Mouse (Mus musculus): ENCODE measurements around the gene Fuz. TPM values are rescaled to one million over a fixed set of nuclear protein-coding genes. Genes with fewer than 3 reads are reported as not detected.

Fuz gene
- polyA plus RNA-seq, 1 experiment from 2014 or later: 22.2 TPM

DNA sequence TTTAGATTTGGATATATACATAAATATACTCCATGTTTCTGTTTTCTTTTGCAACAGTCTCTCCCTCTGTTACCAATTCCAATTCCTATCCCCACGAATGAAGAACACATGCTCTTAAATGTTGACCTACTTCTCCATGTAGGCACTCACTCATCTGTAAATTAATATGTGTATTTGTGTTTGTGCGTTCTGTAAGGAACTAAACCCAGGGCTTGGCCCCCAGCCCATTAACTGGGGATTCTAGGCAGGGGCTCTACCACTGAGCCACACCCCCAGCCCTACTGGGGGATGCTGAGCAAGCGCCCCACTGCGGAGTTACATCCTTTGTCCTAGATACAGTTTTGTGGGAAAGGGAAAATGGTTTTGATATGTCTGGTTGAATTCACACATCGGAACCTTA, 23.2 kb downstream of the Fuz start:
- H3K9ac ChIP-seq: no peak overlapping the region
- H3K4me3 ChIP-seq (replicated peaks): no peak overlapping the region
- H3K27me3 ChIP-seq (replicated peaks): no peaks in the 10 kb centered on the region
- WGBS: 91% methylated on average over 5 of the region's 5 CpGs
- H3K4me2 ChIP-seq: no peak overlapping the region
- ATAC-seq (ENCODE audit: insufficient read depth, low FRiP score, low read depth): no peak
- peaks cover 17% of the 10 kb centered on the region; the same call in 1 of the 2 replicates for H3K36me3 ChIP-seq
- H3K4me1 ChIP-seq: peaks cover 8% of the 10 kb centered on the region; the same call in 1 of the 2 replicates
- H3K27ac ChIP-seq: no peak overlapping the region
- no peaks in the 10 kb centered on the region for H3K9me3 ChIP-seq

DNA sequence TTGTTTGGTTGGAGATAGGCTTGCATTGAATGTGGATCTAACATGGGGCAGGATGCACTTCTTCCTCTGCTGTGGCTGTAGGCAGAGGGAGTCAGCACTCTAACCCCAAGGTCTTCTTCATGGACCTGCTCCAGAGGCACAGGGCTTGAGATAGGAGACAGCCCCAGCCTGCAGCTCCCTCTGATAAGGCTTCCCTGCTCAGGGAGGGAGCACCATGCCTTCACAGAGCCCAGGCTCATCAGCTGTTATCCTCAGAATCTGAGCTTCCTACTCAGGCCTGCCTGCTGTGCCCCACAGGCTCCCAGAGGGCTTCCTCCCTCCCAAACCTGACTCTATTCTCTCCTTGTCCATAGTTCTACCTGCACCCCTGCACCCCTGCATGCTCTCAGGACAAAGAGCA, 26.7 kb downstream of the Fuz start:
- no peak for ATAC-seq (ENCODE audit: insufficient read depth, low FRiP score, low read depth)
- H3K36me3 ChIP-seq: 0 out of 2 replicates have a peak, but pooled peaks cover 13% of the 10 kb centered on the region
- H3K9me3 ChIP-seq: no peaks in the 10 kb centered on the region
- no peak overlapping the region for H3K4me3 ChIP-seq (replicated peaks)
- H3K9ac ChIP-seq: no peak overlapping the region
- H3K27me3 ChIP-seq (replicated peaks): no peaks in the 10 kb centered on the region
- no peak overlapping the region for H3K27ac ChIP-seq
- peaks cover 5% of the 10 kb centered on the region; the same call in 1 of the 2 replicates for H3K4me1 ChIP-seq
- no peak overlapping the region for H3K4me2 ChIP-seq

DNA sequence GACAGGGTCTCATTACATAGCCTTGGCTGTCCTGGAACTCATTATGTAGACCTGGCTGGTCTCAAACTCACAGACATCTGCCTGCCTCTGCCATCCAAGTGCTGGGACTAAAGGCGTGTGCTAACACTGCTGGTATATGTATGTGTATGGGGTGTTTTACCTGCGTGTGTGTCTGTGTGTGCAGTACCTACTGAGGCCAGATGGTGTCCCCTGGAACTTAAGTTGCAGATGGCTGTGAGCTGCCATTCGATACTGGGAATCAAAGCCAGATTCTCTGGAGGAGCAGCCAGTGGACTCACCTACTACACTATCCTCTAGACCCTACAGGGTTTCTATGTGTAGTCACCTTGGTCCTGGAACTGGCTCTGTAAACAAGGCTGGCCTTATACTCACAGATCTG, 29.6 kb downstream of the Fuz start:
- Histone ChIP-seq H3K9me3 (no peaks in the 10 kb centered on the region), H3K4me2 (no peak overlapping the region), H3K9ac (no peak overlapping the region), H3K27ac (no peak overlapping the region), H3K4me3 (replicated peaks) (no peak overlapping the region), H3K4me1 (peaks cover 10% of the 10 kb centered on the region), H3K27me3 (replicated peaks) (no peaks in the 10 kb centered on the region), H3K36me3 (0 out of 2 replicates have a peak, but pooled peaks cover 13% of the 10 kb centered on the region)
- 78% methylated on average over 3 of the region's 3 CpGs for whole genome bisulfite sequencing
- no peak for ATAC-seq (ENCODE audit: insufficient read depth, low FRiP score, low read depth)

DNA sequence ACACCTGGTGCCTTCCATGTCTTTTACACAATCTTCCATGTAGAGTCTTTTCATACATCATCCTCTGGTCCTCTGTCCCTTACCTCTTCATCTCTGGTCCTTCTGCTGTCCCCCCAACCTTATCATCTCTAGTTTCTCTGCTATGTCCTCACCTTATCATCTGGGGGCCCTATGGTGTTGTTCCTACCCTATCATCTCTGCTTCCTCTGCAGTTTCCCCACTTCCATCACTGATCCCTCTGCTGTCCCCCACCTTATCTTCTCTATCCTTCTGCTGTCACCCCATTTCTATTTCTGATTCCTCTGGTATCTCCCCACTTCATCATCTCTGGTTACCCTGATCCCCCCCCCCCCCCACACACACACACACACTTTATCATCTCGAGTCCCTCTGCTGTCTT, 32.7 kb downstream of the Fuz start:
- 0% methylated on average over 1 of the region's 1 CpGs for WGBS

DNA sequence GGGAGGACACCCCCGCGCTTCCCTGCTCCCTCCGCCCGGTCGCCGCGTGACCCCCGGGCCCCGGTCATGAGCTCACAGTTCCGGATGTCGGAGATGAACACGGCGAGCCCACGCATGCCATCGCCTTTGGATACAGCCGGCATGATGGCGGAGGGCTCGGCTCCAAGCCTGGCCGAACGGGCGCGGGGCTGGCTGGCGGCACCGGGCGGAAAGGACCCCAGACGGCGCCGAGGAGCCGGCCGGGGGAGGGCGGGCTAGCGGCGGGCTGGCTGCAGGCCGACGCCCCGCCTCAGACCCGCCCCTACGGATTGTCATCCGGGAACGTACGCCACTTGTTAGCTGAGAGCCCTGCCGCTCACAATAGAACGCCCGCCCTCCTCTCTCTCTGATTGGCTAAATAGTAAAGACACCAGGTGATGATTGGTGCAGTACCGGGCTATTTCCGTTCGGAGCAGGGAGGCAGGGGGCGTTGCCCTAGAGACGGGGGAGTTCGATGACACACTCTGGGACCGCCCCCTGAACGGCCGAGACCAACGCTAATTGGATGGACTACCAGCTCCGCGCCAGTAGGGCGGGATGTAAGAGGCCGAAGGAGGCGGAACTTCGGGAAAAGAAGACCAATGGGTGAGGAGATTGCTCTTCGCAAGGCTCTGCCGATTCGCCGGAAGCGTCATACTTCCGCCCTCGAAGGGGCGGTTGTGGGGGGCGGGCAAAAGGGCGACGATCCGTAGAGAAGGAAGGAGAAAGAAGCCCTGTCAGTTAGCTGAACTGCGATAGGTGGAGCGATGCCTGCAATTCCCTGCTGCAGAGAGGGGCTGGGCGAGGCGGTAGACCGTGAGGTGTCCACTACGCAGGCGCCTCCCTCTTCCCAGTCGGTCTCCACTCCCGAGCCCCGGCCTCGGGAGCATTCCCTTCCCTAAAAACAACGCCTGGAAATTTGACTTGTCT, 33.6 kb downstream of the Fuz start, which contains the start of gene Ap2a1:
Gene Ap2a1 (minus strand): TSS at position 293 of the 948 bp plus-strand sequence.
- Histone ChIP-seq H3K36me3 (0 out of 2 replicates have a peak, but pooled peaks cover 8% of the 10 kb centered on the region), H3K9me3 (no peaks in the 10 kb centered on the region), H3K27ac (peak within 1 kb of the TSS; percentile 93), H3K4me2 (peak within 1 kb of the TSS; percentile 81), H3K9ac (peak within 1 kb of the TSS; percentile 95), H3K4me3 (replicated peaks) (peak within 1 kb of the TSS; percentile 95), H3K4me1 (peaks cover 10% of the 10 kb centered on the region), H3K27me3 (replicated peaks) (no peaks in the 10 kb centered on the region)
- peak; percentile 99 for ATAC-seq (ENCODE audit: insufficient read depth, low FRiP score, low read depth)
- under 1% methylated on average over 84 of the region's 84 CpGs for WGBS

More for the DNA sequence above, 32.7 kb downstream of the Fuz start:
- H3K9me3 ChIP-seq: no peaks in the 10 kb centered on the region
- ATAC-seq (ENCODE audit: insufficient read depth, low FRiP score, low read depth): no peak
- 0 out of 2 replicates have a peak, but pooled peaks cover 8% of the 10 kb centered on the region for H3K36me3 ChIP-seq
- H3K27ac ChIP-seq: peak overlapping the region; percentile 79; the same call in 1 of the 2 replicates
- peak overlapping the region; percentile 12; the same call in 1 of the 2 replicates for H3K9ac ChIP-seq
- peak overlapping the region; percentile 95 for H3K4me3 ChIP-seq (replicated peaks)
- H3K4me2 ChIP-seq: peak overlapping the region; percentile 63
- peaks cover 10% of the 10 kb centered on the region for H3K4me1 ChIP-seq
- no peaks in the 10 kb centered on the region for H3K27me3 ChIP-seq (replicated peaks)

DNA sequence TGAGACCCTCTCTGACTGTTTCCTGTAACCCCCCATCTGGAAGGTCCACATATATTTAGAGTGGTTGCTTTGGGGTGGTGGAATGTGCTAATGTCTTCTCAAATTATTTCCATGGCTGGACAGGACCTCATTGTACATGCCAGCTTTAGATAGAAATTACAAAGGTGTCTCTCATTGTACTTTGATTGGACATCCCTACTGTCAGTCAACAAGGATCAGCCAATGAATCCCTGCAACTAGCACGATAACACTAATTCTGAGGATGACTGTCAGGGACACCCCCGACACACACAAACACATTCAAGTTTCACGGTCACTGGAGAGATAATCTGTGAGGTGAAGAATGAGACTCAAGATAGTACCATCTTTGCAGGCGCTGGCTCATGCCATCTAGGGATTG, 42.8 kb downstream of the Fuz start:
- Histone ChIP-seq H3K27ac (no peak overlapping the region), H3K4me1 (no peaks in the 10 kb centered on the region), H3K4me3 (replicated peaks) (no peak overlapping the region), H3K27me3 (replicated peaks) (no peaks in the 10 kb centered on the region), H3K4me2 (no peak overlapping the region), H3K9me3 (no peaks in the 10 kb centered on the region), H3K9ac (no peak overlapping the region), H3K36me3 (no peaks in the 10 kb centered on the region)
- 91% methylated on average over 4 of the region's 4 CpGs for WGBS
- no peak for ATAC-seq (ENCODE audit: insufficient read depth, low FRiP score, low read depth)

DNA sequence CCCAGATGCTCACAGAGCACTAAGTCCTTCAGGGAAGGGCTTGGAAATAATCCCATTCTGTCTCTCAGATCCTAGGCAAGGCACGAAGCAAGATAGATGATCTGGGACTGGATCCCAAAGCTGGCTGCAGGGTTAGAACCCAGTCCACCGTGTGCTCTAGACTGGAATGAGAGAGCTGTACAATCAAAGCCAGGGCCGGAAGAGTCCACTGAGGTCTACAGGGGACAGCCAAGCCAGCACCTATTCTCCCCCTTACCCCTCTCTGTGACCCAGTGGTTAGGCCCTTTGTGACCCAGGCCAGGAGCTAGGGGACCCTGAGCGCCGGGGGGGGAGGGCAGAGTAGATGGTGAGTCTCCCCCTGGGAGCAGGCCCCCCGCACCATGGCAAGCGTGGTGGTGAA, 47.0 kb downstream of the Fuz start, which contains the start of gene Tsks:
Gene Tsks (plus strand): TSS at position 301 of the 400 bp plus-strand sequence.
- no peaks in the 10 kb centered on the region for H3K4me1 ChIP-seq
- WGBS: 76% methylated on average over 7 of the region's 7 CpGs
- no peak within 1 kb of the TSS for H3K27ac ChIP-seq
- H3K9me3 ChIP-seq: no peaks in the 10 kb centered on the region
- ATAC-seq (ENCODE audit: insufficient read depth, low FRiP score, low read depth): no peak
- H3K9ac ChIP-seq: no peak within 1 kb of the TSS
- no peak within 1 kb of the TSS for H3K4me3 ChIP-seq (replicated peaks)
- no peaks in the 10 kb centered on the region for H3K36me3 ChIP-seq
- no peak within 1 kb of the TSS for H3K4me2 ChIP-seq
- no peaks in the 10 kb centered on the region for H3K27me3 ChIP-seq (replicated peaks)

DNA sequence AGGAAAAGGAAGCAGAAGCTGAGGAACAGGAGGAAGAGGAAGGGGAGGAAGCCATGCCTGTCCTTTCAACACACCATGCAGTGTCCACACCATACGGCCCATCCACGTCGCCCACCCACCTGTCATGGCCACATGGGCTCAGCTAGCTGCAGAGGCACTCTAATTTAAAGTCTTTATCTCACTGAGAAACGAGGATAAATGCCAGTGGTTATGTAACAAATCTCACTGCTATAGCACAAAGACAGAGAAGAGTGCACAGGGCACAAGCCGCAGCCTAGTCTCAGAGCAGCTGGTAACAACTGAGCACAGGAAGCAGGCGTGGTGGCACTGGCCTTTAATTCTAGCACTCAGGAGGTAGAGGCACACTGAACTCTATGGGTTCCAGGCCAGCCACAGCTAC, 54.0 kb downstream of the Fuz start:
- no peak for ATAC-seq (ENCODE audit: insufficient read depth, low FRiP score, low read depth)
- 73% methylated on average over 6 of the region's 6 CpGs for WGBS

DNA sequence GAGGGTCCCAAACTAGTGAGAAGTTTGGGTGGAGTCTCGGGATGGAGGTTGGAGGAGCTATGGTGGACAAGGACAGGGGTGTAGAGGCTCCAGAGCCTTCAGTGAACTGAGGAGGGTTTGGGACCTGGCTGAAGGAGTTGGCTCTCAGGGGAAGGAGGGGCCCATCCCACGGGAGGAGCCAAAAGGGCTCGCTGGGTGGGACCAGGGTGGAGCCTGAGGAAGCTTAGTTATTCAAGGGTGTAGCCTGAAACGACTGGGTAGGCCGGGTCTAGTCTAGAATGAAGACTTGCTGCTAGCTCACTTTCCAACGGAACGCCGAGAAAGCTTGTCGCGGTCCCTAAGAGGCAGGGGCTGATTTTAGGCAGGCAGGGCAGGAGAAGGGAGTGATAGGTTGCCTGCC, 56.1 kb downstream of the Fuz start:
- peak overlapping the region; percentile 75 for H3K27ac ChIP-seq
- peak; percentile 81 for ATAC-seq (ENCODE audit: insufficient read depth, low FRiP score, low read depth)
- peak overlapping the region; percentile 54; the same call in 1 of the 2 replicates for H3K9ac ChIP-seq
- WGBS: under 1% methylated on average over 10 of the region's 10 CpGs
- peak overlapping the region; percentile 95 for H3K4me2 ChIP-seq
- H3K27me3 ChIP-seq (replicated peaks): peaks cover 18% of the 10 kb centered on the region
- H3K9me3 ChIP-seq: no peaks in the 10 kb centered on the region
- peaks cover 9% of the 10 kb centered on the region; the same call in 1 of the 2 replicates for H3K4me1 ChIP-seq
- peak overlapping the region; percentile 57 for H3K4me3 ChIP-seq (replicated peaks)
- no peaks in the 10 kb centered on the region for H3K36me3 ChIP-seq

More for the DNA sequence above, 54.0 kb downstream of the Fuz start:
- H3K9ac ChIP-seq: no peak overlapping the region
- H3K36me3 ChIP-seq: no peaks in the 10 kb centered on the region
- H3K27ac ChIP-seq: no peak overlapping the region
- H3K9me3 ChIP-seq: no peaks in the 10 kb centered on the region
- H3K4me2 ChIP-seq: no peak overlapping the region
- no peak overlapping the region for H3K4me3 ChIP-seq (replicated peaks)
- H3K4me1 ChIP-seq: peaks cover 9% of the 10 kb centered on the region; the same call in 1 of the 2 replicates
- peaks cover 18% of the 10 kb centered on the region for H3K27me3 ChIP-seq (replicated peaks)

MicroRNAs encoded within 50 kb of the gene (microRNA counts, 519-probe panel; counts per million panel counts)
- not detected for microRNA mmu-miR-707

Small RNAs within 50 kb of the gene (microRNA-seq; reads per million reads assigned to microRNA genes)
- not detected for gene Mir707

Other genes starting within 250 kb of the Fuz start
- 29.0 and 32.7 TPM in 2 replicates for gene Myh14, start 225.2 kb upstream of the Fuz start, polyA plus RNA-seq (2015; fragmentation: Nextera tagmentation; extraction: Ambion mirVana)
- not detected in 2 replicates for gene Izumo2, start 187.3 kb upstream of the Fuz start, polyA plus RNA-seq (2015; fragmentation: Nextera tagmentation; extraction: Ambion mirVana)
- gene Vrk3, start 147.7 kb upstream of the Fuz start, polyA plus RNA-seq (2015; fragmentation: Nextera tagmentation; extraction: Ambion mirVana): 32.5 and 33.2 TPM in 2 replicates
- gene Zfp473, start 145.0 kb upstream of the Fuz start, polyA plus RNA-seq (2015; fragmentation: Nextera tagmentation; extraction: Ambion mirVana): 2.1 and 2.3 TPM in 2 replicates
- gene Nup62, start 80.0 kb upstream of the Fuz start, polyA plus RNA-seq (2015; fragmentation: Nextera tagmentation; extraction: Ambion mirVana): 79.3 and 79.8 TPM in 2 replicates
- 1.3 and 1.4 TPM in 2 replicates for gene Il4i1, start 79.7 kb upstream of the Fuz start, polyA plus RNA-seq (2015; fragmentation: Nextera tagmentation; extraction: Ambion mirVana)
- 5.3 and 6.4 TPM in 2 replicates for gene Atf5, start 79.4 kb upstream of the Fuz start, polyA plus RNA-seq (2015; fragmentation: Nextera tagmentation; extraction: Ambion mirVana)
- 110 and 112 TPM in 2 replicates for gene Akt1s1, start 47.1 kb upstream of the Fuz start, polyA plus RNA-seq (2015; fragmentation: Nextera tagmentation; extraction: Ambion mirVana)
- 64.5 and 72.0 TPM in 2 replicates for gene Tbc1d17, start 47.0 kb upstream of the Fuz start, polyA plus RNA-seq (2015; fragmentation: Nextera tagmentation; extraction: Ambion mirVana)
- 25.5 and 32.7 TPM in 2 replicates for gene Pnkp, start 38.9 kb upstream of the Fuz start, polyA plus RNA-seq (2015; fragmentation: Nextera tagmentation; extraction: Ambion mirVana)
- gene Ptov1, start 26.3 kb upstream of the Fuz start, polyA plus RNA-seq (2015; fragmentation: Nextera tagmentation; extraction: Ambion mirVana): 291 and 320 TPM in 2 replicates
- gene Med25, start 3.4 kb upstream of the Fuz start, polyA plus RNA-seq (2015; fragmentation: Nextera tagmentation; extraction: Ambion mirVana): 88.7 and 91.0 TPM in 2 replicates
- gene Ap2a1, start 33.4 kb downstream of the Fuz start, polyA plus RNA-seq (2015; fragmentation: Nextera tagmentation; extraction: Ambion mirVana): 61.5 and 61.6 TPM in 2 replicates
- gene Tsks, start 47.1 kb downstream of the Fuz start, polyA plus RNA-seq (2015; fragmentation: Nextera tagmentation; extraction: Ambion mirVana): 0.09 and 0.14 TPM in 2 replicates
- gene Cpt1c, start 78.8 kb downstream of the Fuz start, polyA plus RNA-seq (2015; fragmentation: Nextera tagmentation; extraction: Ambion mirVana): 19.3 and 19.4 TPM in 2 replicates
- gene Prmt1, start 90.5 kb downstream of the Fuz start, polyA plus RNA-seq (2015; fragmentation: Nextera tagmentation; extraction: Ambion mirVana): 396 and 430 TPM in 2 replicates
- gene Irf3, start 101.6 kb downstream of the Fuz start, polyA plus RNA-seq (2015; fragmentation: Nextera tagmentation; extraction: Ambion mirVana): 89.5 and 94.4 TPM in 2 replicates
- gene Bcl2l12, start 102.6 kb downstream of the Fuz start, polyA plus RNA-seq (2015; fragmentation: Nextera tagmentation; extraction: Ambion mirVana): 47.3 and 47.7 TPM in 2 replicates
- gene Scaf1, start 120.3 kb downstream of the Fuz start, polyA plus RNA-seq (2015; fragmentation: Nextera tagmentation; extraction: Ambion mirVana): 32.4 and 39.3 TPM in 2 replicates
- gene Rras, start 121.9 kb downstream of the Fuz start, polyA plus RNA-seq (2015; fragmentation: Nextera tagmentation; extraction: Ambion mirVana): 58.0 and 59.8 TPM in 2 replicates
- gene Prr12, start 156.8 kb downstream of the Fuz start, polyA plus RNA-seq (2015; fragmentation: Nextera tagmentation; extraction: Ambion mirVana): 9.1 and 9.6 TPM in 2 replicates
- 52.8 and 55.5 TPM in 2 replicates for gene Nosip, start 166.3 kb downstream of the Fuz start, polyA plus RNA-seq (2015; fragmentation: Nextera tagmentation; extraction: Ambion mirVana)
- gene Prrg2, start 166.6 kb downstream of the Fuz start, polyA plus RNA-seq (2015; fragmentation: Nextera tagmentation; extraction: Ambion mirVana): 20.5 and 24.7 TPM in 2 replicates
- 320 and 325 TPM in 2 replicates for gene Rcn3, start 196.1 kb downstream of the Fuz start, polyA plus RNA-seq (2015; fragmentation: Nextera tagmentation; extraction: Ambion mirVana)
- gene Fcgrt, start 207.8 kb downstream of the Fuz start, polyA plus RNA-seq (2015; fragmentation: Nextera tagmentation; extraction: Ambion mirVana): 92.1 and 94.1 TPM in 2 replicates
- gene Rps11, start 228.4 kb downstream of the Fuz start, polyA plus RNA-seq (2015; fragmentation: Nextera tagmentation; extraction: Ambion mirVana): 1,420 and 1,462 TPM in 2 replicates
- gene Rpl13a, start 232.7 kb downstream of the Fuz start, polyA plus RNA-seq (2015; fragmentation: Nextera tagmentation; extraction: Ambion mirVana): 1,296 and 1,308 TPM in 2 replicates
- gene Gm45713, start 240.2 kb downstream of the Fuz start, polyA plus RNA-seq (2015; fragmentation: Nextera tagmentation; extraction: Ambion mirVana): 0.42 TPM in 1 of 2 replicates, not detected in the other
- 2.2 and 2.5 TPM in 2 replicates for gene Flt3l, start 240.4 kb downstream of the Fuz start, polyA plus RNA-seq (2015; fragmentation: Nextera tagmentation; extraction: Ambion mirVana)